Mouse (Mus musculus) C2C12 (cell line): ENCODE results near the gene Rnf17. TPM values are rescaled to one million over a fixed set of nuclear protein-coding genes. Genes with fewer than 3 reads are reported as not detected.

Experiments
- H3K27me3 ChIP-seq: one replicate; pipeline ENCODE4 v1.6.1; 2011; ENCODE audit not compliant: control insufficient read depth, insufficient read depth, insufficient read length
- H3K36me3 ChIP-seq: one replicate; pipeline ENCODE4 v1.6.1; 2011; ENCODE audit not compliant: control insufficient read depth, insufficient read depth
- H3K4me3 ChIP-seq: one replicate; pipeline ENCODE4 v1.5.1; 2011; ENCODE audit warnings: mild to moderate bottlenecking, control low read depth; ENCODE audit not compliant: poor library complexity, insufficient read depth, severe bottlenecking
- H3K79me2 ChIP-seq: one replicate; pipeline ENCODE4 v1.6.1; 2011; ENCODE audit not compliant: control insufficient read depth, insufficient read depth
- H3K79me3 ChIP-seq: one replicate; pipeline ENCODE4 v1.6.1; 2011; ENCODE audit warnings: low read depth, control low read depth
- H3ac ChIP-seq: one replicate; pipeline ENCODE3; 2011; ENCODE audit warnings: low read depth; ENCODE audit not compliant: control insufficient read depth, insufficient read length
- CEBPB ChIP-seq: IDR thresholded peaks from one replicate; pipeline ENCODE4 v1.6.1; 2011; ENCODE audit warnings: low read depth, mild to moderate bottlenecking, control low read depth, moderate library complexity
- CTCF ChIP-seq: IDR thresholded peaks from one replicate; pipeline ENCODE4 v1.5.1; 2011; ENCODE audit not compliant: control insufficient read depth, insufficient read depth, insufficient read length
- FOSL1 ChIP-seq: IDR thresholded peaks from one replicate; pipeline ENCODE4 v1.8.0; 2011; ENCODE audit warnings: mild to moderate bottlenecking, low read length; ENCODE audit not compliant: poor library complexity, insufficient read depth, severe bottlenecking
- MAX ChIP-seq: IDR thresholded peaks from one replicate; pipeline ENCODE4 v1.6.1; 2011; ENCODE audit warnings: mild to moderate bottlenecking, control low read depth
- MYOD1 ChIP-seq: IDR thresholded peaks from one replicate; pipeline ENCODE4 v1.6.1; 2011; ENCODE audit warnings: low read depth; ENCODE audit not compliant: control insufficient read depth, insufficient read length
- MYOG ChIP-seq: IDR thresholded peaks from one replicate; pipeline ENCODE4 v1.6.1; 2011; ENCODE audit not compliant: control insufficient read depth, insufficient read length; ENCODE audit errors: extremely low read depth
- USF1 ChIP-seq: IDR thresholded peaks from one replicate; pipeline ENCODE4 v1.6.1; 2011; ENCODE audit warnings: low read depth, mild to moderate bottlenecking, control low read depth, moderate library complexity
- polyA plus RNA-seq: library from polyadenylated mRNA; unstranded; fragments of >200 nt; fragmentation: generic; extraction: Trizol; gene quantifications from one replicate; pipeline ENCODE4 v1.2.1, GENCODE M21; 2012; ENCODE audit warnings: missing spikeins

Gene Rnf17
- polyA plus RNA-seq, 1 experiment, result not detected

DNA sequence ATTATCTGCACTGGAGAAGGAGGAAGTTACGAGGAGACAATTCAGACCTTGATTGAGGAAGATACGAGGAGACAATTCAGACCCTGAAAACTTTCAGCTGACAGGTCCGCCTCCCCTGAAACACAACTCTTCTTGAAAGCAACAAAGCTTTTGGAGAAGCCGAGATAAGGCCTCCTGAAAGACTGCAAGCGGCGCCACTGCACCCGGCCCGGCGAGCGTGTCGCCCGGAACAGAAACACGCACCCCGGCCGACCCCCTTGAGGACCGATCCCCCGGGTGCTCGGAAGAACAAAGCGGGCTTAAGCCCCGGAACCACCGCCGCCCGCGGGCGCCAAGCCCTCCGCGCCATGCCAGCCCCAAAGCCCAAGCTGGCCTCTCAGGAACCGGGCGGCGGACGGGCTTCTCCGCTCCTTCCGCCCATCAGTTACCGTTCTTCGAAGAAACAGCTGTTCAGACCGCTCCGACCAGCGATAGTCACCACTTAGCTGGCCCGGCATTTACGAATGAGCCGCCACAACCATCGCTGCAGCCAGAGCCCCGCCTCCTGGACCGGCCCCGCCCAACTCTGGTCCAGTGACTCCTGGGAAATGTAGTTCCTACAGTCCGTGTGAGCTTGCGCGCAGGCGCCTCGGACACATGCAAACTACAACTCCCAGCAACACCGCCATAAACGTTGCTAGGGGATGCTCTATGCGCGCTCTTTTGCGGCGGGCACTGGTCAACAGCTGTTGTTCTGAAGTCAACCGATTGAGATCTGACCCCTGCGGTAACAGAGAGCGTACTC is 169.1 kb downstream of the Rnf17 start:
- peaks cover 13% of the 10 kb centered on the region for H3K79me2 ChIP-seq
- no peaks in the 10 kb centered on the region for H3K27me3 ChIP-seq
- peak overlapping the region; percentile 70 for H3ac ChIP-seq
- TF ChIP-seq FOSL1 (no peak), MYOD1 (peak; percentile 86), MYOG (no peak), CTCF (no peak), CEBPB (no peak), USF1 (no peak), MAX (no peak)
- no peaks in the 10 kb centered on the region for H3K36me3 ChIP-seq
- H3K4me3 ChIP-seq, result peak overlapping the region; percentile 56
- H3K79me3 ChIP-seq, result no peaks in the 10 kb centered on the region

DNA sequence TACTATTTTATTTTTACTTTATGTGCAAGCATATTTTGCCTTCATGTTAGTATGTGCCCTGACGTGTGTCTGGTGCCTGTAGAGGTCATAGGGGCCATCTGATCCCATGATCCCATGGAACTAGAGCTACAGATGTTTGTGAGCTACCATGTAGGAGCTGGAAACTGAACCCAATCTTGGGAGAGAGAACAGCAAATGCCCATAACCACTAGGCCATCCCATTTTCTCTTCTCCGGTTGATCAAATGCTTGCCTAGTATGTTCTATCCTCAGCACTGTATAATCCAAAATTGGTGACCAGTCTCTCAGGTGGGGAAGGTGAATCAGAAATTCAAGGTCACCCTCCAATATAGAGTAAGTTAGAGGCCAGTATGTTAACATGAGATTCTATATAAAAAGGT is 170.2 kb downstream of the Rnf17 start:
- H3K79me2 ChIP-seq, result peaks cover 16% of the 10 kb centered on the region
- TF ChIP-seq CEBPB (no peak), CTCF (no peak), USF1 (no peak), MYOG (no peak), MYOD1 (no peak), MAX (no peak), FOSL1 (no peak)
- no peaks in the 10 kb centered on the region for H3K36me3 ChIP-seq
- H3K4me3 ChIP-seq, result no peak overlapping the region
- H3ac ChIP-seq, result no peak overlapping the region
- H3K79me3 ChIP-seq, result no peaks in the 10 kb centered on the region
- no peaks in the 10 kb centered on the region for H3K27me3 ChIP-seq

Other genes starting within 250 kb of the Rnf17 start
- gene Gzmg, start 243.0 kb upstream of the Rnf17 start, polyA plus RNA-seq, result not detected
- not detected for gene Gzmn, start 228.0 kb upstream of the Rnf17 start, polyA plus RNA-seq
- not detected for gene Gzmf, start 191.2 kb upstream of the Rnf17 start, polyA plus RNA-seq
- not detected for gene Gzmc, start 167.9 kb upstream of the Rnf17 start, polyA plus RNA-seq
- gene Gzmb, start 140.3 kb upstream of the Rnf17 start, polyA plus RNA-seq, result not detected
- 0.01 TPM for gene Atp12a, start 37.5 kb upstream of the Rnf17 start, polyA plus RNA-seq
- gene Cenpj, start 172.8 kb downstream of the Rnf17 start, polyA plus RNA-seq, result 2.5 TPM
- gene Parp4, start 173.0 kb downstream of the Rnf17 start, polyA plus RNA-seq, result 4.6 TPM